Mouse (Mus musculus) brain, embryonic 14.5 days (tissue): ENCODE data around the gene Ttc23. TPM values are rescaled to one million over a fixed set of nuclear protein-coding genes. Genes with fewer than 3 reads are reported as not detected.

Experiments used
- DNase-seq: peaks from one replicate; pipeline ENCODE4 v3.0.0-alpha.2; 2011; ENCODE audit warnings: low read depth
- CTCF ChIP-seq: fragments of 200-500 bp; IDR thresholded peaks from 2 replicates; pipeline ENCODE4 v1.5.1; 2012; ENCODE audit warnings: inconsistent platforms, mild to moderate bottlenecking, moderate library complexity, borderline replicate concordance; ENCODE audit not compliant: insufficient read depth, insufficient read length; ENCODE audit errors: extremely low read depth
- POLR2A ChIP-seq: fragments of 200-500 bp; IDR thresholded peaks from 2 replicates; pipeline ENCODE4 v1.6.1; 2012; ENCODE audit warnings: mild to moderate bottlenecking, inconsistent platforms, borderline replicate concordance; ENCODE audit not compliant: poor library complexity, insufficient read depth, insufficient read length, severe bottlenecking; ENCODE audit errors: extremely low read depth
- polyA plus RNA-seq: library from polyadenylated mRNA; depleted of rRNA; stranded (reverse); fragments of >200 nt; gene quantifications from 2 replicates; pipeline ENCODE4 v1.2.3, GENCODE M21; 2012

Gene Ttc23
- polyA plus RNA-seq, 1 experiment = 11.9 TPM

DNA sequence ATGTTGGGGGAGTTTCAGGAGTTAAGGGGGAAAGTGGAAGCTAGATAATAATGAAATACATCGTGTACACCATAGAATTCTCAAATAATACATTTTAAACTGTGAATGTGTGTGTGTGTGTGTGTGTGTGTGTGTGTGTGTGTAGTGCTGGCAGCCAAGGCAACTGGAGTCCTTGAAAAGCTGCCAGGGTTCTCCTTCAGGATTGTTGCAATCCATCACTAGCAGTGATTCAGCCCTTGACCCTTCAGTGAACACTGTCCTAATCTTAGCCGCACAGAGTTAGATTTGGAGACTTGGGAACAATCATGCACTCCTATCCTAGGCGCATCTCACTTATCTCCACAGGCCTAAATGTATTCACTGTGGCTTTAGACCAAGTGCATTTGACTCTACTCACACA, 120.9 kb downstream of the Ttc23 start:
- no peak for DNase-seq
- TF ChIP-seq POLR2A (no peak), CTCF (no peak)

DNA sequence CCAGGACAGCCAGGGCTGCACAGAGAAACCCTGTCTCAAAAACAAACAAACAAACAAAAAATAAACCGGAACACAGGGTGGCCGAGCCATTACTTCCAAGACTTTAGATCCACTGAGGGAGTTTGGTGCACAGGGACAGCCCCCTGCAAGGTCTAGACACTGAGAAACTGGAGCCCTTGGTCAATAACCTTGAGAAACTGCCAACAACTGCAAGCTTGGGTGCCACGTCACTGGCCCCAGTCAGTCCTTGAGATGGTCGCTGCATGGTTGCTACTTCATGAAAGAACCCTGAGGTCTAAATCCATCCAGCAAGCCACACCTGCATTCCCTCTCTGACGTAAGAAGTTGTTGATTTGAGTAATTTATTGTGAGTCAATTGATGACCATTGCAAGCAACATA, 122.3 kb downstream of the Ttc23 start:
- TF ChIP-seq CTCF (no peak), POLR2A (no peak)
- DNase-seq = no peak

DNA sequence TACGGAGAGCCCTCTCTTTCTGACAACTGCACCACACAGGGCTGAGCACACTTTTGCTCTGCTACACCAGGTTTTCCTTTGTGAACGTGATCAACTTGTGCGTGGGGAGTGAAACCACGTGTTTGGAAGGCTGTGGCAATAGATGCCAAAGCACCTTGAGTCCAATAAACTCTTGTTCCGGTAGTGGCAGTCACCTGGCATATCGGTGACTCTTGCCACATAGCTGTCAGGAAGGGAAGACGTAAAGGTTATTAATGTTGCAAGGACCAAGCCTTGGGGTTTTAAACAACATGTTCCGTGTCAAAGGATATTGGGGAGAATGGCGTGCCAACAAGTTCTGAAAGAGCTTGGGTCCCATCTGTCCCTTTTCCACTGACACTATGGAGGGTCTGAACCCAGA, 125.0 kb downstream of the Ttc23 start:
- no peak for DNase-seq
- no peak for TF ChIP-seq CTCF

DNA sequence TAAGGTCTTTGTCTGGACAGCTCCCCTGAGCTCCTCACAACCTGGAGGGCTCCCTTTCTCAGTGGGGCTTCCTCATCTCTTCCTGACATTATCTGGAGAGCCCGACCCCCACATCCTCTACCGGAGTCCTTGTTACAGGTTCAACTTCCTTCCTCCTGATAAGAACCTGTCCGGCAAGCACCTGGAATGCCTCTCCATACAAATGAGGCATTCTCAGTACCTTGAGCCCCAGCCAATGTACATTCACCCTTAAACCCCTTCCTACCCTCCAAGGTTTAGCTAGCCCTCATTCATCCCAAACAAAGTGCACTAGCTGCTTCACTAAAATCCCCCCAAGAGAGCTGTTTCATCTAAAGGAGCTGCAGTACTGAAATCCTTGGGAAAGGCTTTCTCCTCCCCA, 128.4 kb downstream of the Ttc23 start:
- TF ChIP-seq POLR2A (no peak), CTCF (no peak)
- DNase-seq = no peak

DNA sequence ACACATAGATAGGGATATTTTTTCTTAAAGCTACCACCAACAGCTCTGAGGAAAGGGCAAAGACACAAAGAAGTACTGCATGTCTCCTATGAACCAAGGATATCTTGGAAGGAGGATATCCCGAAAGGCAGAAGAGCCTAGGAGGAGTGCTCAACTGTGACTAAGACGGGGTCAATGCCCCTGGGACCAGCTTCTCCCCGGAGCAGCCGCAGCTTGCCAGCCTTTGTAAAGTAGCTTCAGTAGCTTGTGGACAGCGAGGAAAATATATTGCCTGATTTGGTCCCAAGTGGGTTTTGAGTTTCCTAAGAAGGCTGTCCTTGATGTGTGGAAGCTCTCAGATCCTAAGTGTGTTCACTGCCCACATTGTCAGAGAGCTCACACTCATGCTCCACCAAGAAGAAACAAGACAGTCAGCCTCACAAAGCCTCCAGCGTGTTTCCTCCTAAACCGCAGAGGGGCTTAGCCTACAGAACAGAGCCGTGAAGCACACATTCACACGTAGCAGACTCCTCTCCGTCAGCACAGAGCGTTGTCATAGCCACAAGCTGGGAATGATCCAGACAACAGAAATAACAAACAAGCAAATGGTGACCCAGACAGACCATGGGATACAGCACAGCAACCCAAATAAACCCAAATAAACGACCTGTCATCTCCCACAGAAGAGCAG, 129.6 kb downstream of the Ttc23 start:
- TF ChIP-seq POLR2A = no peak
- peak; percentile 59 for DNase-seq

DNA sequence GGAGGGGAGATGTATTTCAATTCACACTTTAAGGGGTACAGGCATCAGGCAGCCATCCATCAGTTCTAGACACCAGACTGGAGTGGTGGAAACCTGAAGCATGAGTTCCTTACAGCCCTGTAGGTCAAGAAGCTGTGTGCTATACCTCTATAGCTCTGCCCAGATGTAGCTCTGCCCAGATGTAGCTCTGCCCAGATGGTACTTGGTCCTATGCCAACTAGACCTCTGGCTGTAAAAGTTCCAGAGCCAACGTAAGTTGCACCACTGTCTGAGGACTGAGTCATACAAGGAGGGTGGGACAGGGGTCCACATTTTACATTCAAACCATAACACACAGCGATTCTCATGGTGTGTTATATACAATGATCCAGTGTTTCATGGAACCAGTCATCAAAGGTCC, 140.7 kb downstream of the Ttc23 start:
- no peak for DNase-seq
- no peak for TF ChIP-seq POLR2A
- TF ChIP-seq CTCF = no peak

DNA sequence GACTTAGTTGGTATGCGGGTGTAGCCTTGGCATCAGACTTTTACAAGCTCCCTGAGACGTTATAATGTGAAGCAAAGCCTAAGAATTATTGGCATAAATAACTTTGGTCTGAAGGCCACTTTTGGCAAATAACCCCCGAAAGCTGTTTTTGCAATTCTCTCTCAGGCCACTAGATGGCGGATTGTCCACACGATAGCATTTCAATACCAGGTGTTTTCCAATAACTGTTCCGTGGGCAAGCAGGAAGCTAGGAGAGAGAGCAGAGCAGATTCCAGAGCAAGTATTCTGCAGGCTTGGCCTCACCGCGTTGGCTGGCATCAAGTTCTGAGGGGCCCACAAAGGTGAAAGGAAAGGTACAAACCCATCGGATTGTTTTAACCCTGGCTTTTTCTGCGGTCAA, 141.5 kb downstream of the Ttc23 start:
- peak; percentile 84 for DNase-seq
- TF ChIP-seq POLR2A = no peak
- peak; percentile 90 for TF ChIP-seq CTCF

DNA sequence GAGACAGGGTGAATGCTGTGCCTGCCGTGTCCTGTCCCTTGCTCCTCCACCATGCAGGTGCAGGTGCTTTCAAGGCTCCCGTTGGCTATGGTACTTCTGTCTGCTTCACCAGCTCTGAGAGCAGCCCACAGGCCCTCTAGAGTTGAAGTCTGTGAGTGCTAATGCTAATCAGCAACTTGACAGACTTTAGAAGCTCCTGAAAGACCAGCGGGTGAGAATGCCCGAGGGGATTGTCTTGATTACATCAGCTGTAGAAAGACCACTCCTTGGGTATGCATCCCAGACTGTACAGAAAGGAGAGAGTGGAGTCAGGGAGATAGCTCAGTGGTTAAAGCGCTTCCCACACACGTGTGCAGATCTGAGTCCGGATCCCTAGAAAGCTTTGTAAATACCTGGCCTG, 144.0 kb downstream of the Ttc23 start:
- TF ChIP-seq POLR2A = no peak
- TF ChIP-seq CTCF = no peak

DNA sequence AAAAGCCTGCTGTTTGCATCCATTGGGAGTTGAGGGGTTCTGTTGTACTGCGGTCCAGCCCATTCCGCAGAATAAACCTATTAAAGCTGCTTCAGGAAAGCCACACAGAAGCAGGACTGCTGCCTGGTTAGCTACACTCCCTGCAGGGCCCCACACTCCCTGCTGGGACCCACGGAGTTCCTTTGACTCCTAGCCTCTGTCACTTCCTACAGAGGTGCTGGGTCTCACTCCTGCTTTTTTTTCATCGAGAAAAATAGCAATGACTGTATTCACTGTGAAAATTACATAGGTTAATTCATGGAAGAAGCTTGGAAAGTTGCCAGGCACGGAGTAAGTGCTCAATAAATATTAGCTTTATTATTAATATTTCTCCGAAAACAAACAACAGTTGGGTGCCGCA, 146.2 kb downstream of the Ttc23 start:
- TF ChIP-seq CTCF (no peak), POLR2A (no peak)
- DNase-seq = no peak

More for the DNA sequence above, 144.0 kb downstream of the Ttc23 start:
- no peak for DNase-seq

DNA sequence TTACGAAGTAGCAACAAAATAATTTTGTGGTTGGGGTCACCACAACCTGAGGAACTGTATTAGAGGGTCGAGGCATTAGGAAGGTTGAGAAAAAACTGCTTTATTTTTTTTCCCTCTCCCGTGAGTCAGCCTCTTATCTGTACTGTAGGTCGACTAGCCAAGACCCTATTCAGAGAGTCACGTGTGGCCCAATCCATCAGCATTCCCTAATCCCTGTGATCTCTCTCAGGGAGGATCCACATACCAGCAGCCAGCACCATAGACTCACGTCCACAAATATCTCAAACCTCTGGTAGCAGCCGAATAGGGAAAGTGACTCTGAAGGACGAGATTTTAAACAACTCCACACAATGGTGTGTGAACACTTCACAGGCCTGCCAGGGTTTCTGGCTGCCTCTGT, 149.9 kb downstream of the Ttc23 start:
- no peak for TF ChIP-seq POLR2A
- no peak for TF ChIP-seq CTCF
- DNase-seq = no peak

DNA sequence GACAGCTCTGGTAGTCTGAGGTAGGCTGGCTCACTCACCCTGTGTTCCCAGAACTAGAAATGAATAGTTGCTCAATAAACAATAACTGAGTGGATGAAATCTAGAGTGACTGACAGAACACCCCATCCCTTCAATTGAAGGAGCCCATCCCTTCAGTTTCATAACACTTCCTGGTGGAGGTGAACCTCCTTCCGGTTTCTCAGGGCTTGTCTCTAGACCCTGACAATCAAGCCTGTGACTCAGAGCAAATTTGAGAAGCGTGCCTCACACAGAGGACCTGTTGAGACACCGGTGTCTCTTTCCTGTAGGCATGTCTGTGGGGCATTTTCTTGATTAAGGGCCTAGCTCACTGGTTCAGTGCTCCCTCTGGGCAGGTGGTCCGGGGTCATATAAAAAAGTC, 151.3 kb downstream of the Ttc23 start:
- no peak for TF ChIP-seq CTCF
- no peak for TF ChIP-seq POLR2A
- DNase-seq = no peak

DNA sequence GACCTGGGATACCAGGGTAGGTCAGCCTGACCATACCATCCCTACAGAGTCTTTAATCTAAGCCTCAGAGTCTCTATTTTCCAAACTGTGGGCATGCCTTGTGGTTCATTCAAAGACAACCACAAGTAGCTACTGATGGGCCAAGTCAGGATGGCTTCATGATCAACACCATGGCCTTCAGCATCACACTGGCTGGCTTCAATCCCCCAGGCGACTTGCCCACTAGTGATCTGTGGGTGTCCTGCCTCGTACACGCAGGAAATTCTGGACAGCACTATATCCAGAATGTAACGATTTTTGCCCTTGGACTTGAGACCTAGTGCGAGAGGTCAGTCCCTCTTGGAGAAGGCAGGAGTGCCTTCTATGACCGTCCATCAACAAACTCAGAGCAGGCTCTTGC, 153.3 kb downstream of the Ttc23 start:
- DNase-seq = no peak
- TF ChIP-seq CTCF (no peak), POLR2A (no peak)

DNA sequence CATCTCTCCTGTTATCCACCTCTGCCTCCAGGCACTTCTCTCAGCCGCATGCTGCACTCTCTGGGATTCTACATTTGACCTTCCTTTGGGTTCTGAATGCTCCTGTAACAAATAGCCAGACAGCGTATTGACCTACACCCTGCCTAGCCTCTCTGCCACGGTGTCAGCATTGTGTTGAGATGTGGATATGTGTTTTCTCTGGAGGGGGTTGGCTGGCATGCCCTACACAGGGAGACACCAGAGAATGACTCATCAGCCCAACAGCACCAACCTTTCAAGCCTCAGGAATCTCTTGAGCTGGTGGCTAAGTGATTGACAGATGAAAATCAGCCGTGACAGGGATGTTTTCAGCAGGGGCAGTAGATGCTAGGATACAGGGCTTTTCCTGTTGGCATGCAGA, 153.8 kb downstream of the Ttc23 start:
- no peak for DNase-seq

DNA sequence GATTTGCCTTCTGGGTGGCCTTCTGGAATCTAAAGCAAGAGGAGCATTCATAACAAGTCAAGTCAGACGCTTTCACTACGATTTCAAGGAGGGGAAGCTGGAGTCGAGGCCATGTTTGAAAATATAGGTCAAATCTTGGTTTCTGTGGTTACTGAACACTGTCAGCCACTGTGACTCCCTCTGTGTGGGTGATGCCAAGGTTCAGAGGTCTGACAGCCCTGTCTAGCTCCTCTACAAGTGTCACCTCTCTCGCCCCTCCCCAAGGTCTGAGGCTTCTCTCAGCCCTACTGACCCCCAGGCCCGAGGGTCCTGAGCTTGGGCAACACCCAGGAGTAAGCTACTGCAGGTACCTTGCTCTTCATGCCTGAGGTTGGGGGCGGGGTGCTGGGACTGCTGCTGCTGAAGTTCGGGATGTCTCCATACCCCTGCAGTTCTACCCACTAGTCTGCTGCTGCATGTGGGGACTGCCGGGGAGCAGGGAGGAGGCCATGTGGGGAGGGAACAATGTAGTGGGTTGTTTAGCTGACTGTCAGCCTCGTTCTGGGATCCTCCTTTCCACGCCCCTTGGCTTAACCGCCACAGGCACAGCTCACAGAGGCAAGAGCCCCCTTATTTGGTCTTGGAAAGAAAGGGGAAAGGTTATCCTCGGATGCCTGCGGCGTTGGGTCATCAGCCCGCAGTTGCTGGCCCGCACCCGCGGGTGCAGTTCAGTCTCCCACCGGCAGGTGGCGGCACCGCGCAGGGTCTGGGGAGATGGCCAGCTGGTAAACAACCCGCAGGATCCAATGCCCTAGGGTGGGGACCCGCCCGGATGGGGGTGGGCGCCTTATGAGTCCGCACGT, 156.0 kb downstream of the Ttc23 start:
- peak; percentile 74 for DNase-seq
- TF ChIP-seq CTCF (peak; percentile 97), POLR2A (no peak)

More for the DNA sequence above, 153.8 kb downstream of the Ttc23 start:
- no peak for TF ChIP-seq CTCF
- no peak for TF ChIP-seq POLR2A
